Mouse (Mus musculus) kidney, embryonic 16.5 days (tissue): Measurements from ENCODE around the gene Piwil4. TPM values are rescaled to one million over a fixed set of nuclear protein-coding genes. Genes with fewer than 3 reads are reported as not detected.

ENCODE experiments used
- ATAC-seq: fragments of 200-750 bp; cut with Nextera tagmentation; 2 replicates; pipeline ENCODE4 v1.8.0; 2017; ENCODE audit warnings: moderate TSS enrichment; ENCODE audit not compliant: low FRiP score, low TSS enrichment
- H3K27ac ChIP-seq: fragments of 300-500 bp; sonication (generic); 2 replicates; pipeline ENCODE4 v1.5.1; 2014; ENCODE audit warnings: low read length
- H3K27me3 ChIP-seq: fragments of 300-500 bp; sonication (generic); 2 replicates; pipeline ENCODE4 v1.6.1; 2014; ENCODE audit warnings: low read length, control low read depth, mixed read lengths; ENCODE audit not compliant: insufficient read depth
- H3K36me3 ChIP-seq: fragments of 300-500 bp; sonication (generic); 2 replicates; pipeline ENCODE4 v1.6.1; 2014; ENCODE audit warnings: low read length, control low read depth, mixed read lengths; ENCODE audit not compliant: insufficient read depth
- H3K4me1 ChIP-seq: fragments of 300-500 bp; sonication (generic); 2 replicates; pipeline ENCODE4 v1.6.1; 2014; ENCODE audit warnings: low read length, control low read depth, mixed read lengths; ENCODE audit not compliant: insufficient read depth
- H3K4me2 ChIP-seq: fragments of 300-500 bp; sonication (generic); replicated peaks from 2 replicates; pipeline ENCODE4 v1.6.1; 2014; ENCODE audit warnings: low read depth, low read length
- H3K4me3 ChIP-seq: fragments of 300-500 bp; sonication (generic); 2 replicates; pipeline ENCODE4 v1.5.1; 2014; ENCODE audit warnings: mild to moderate bottlenecking, low read length
- H3K9ac ChIP-seq: fragments of 300-500 bp; sonication (generic); replicated peaks from 2 replicates; pipeline ENCODE4 v1.6.1; 2014; ENCODE audit warnings: low read length
- H3K9me3 ChIP-seq: fragments of 300-500 bp; sonication (generic); 2 replicates; pipeline ENCODE4 v1.6.1; 2016; ENCODE audit warnings: low read length, control low read depth
- WGBS: fragments of 180-500 bp; shearing (Covaris S2); extraction: QIAGEN DNeasy Blood & Tissue Kit; methylation state at CpG from one replicate; pipeline ENCODE4 v1.1.7; 2014; 5-methylcytosine and 5-hydroxymethylcytosine counted together
- polyA plus RNA-seq: library from polyadenylated mRNA; unstranded; fragments of >200 nt; fragmentation: Nextera tagmentation; extraction: Ambion mirVana; gene quantifications from 2 replicates; pipeline ENCODE4 v1.2.1, GENCODE M21; 2015

Piwil4 gene
- polyA plus RNA-seq, result 0.30 TPM in 1 of 2 replicates, not detected in the other

DNA sequence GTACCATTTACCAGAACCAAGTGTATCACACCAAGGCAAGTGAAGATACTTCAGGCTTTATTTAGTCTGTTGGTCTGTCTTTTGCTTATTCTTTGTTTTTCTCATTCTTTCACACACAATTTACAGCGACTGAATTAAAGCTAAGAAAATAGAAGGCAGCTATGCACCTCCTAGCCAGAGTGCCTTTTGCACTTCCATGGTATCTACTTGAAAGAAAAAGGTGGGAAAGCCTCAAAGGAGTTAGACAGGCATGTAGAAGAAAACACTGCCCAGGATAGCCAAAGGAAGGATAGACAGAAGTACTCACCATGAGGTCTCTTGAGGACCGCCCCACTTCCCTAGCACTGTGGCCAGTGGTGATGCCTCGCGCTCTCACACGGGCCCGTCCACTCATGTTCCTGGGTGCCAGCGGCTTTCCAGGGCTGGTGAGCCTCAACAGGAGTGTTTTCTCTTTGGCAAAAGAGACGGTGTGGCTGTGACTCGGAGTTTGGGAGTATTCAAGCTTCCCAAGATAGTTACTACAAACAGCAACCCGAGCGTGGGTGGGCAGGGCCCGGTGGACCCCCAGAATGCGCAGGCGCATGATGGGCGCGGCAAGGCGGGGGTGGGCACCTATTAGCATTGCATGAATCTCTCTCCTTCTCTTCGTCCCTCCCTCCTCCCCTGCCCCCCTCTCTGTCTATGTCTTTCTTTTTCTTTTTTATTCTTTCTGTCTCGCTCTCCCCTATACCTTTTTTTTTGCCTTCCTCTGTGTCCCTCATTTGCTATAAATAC is at the start of gene Piwil4:
Gene Piwil4, minus strand, starts transcription at position 583 of the 774 bp plus-strand sequence.
- Histone ChIP-seq H3K4me3 (no peak within 1 kb of the TSS), H3K27me3 (no peaks in the 10 kb centered on the region), H3K4me1 (no peaks in the 10 kb centered on the region), H3K4me2 (no peak within 1 kb of the TSS), H3K36me3 (no peaks in the 10 kb centered on the region), H3K27ac (no peak within 1 kb of the TSS), H3K9me3 (no peaks in the 10 kb centered on the region), H3K9ac (no peak within 1 kb of the TSS)
- WGBS, result 87% methylated on average over 19 of the region's 19 CpGs
- no peak for ATAC-seq

DNA sequence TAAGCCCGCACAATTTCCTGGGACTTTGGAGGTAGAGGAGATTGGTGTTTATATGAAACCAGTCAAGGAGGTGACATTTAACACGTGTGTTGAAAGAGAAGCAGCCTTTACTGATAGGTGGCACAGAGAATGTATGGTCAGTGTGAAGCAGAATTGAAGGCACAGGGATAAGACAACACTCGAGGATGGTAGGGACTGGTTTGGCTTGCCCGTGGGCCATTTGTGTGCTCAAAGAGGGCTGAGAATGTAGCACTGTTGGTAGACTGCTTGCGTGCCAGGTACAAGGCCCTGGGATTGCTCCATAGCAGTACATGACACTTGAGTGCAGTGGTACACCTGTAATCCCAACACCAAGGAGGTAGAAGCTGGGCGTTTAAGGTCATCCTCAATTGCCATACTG is 46.8 kb upstream of the Piwil4 start:
- H3K9me3 ChIP-seq, result no peaks in the 10 kb centered on the region
- no peak overlapping the region for H3K4me3 ChIP-seq
- no peaks in the 10 kb centered on the region for H3K27me3 ChIP-seq
- peaks cover 13% of the 10 kb centered on the region for H3K36me3 ChIP-seq
- no peak for ATAC-seq
- H3K27ac ChIP-seq, result no peak overlapping the region
- no peak overlapping the region for H3K9ac ChIP-seq
- 86% methylated on average over 6 of the region's 6 CpGs for WGBS
- no peak overlapping the region for H3K4me2 ChIP-seq
- 0 out of 2 replicates have a peak, but pooled peaks cover 10% of the 10 kb centered on the region for H3K4me1 ChIP-seq

DNA sequence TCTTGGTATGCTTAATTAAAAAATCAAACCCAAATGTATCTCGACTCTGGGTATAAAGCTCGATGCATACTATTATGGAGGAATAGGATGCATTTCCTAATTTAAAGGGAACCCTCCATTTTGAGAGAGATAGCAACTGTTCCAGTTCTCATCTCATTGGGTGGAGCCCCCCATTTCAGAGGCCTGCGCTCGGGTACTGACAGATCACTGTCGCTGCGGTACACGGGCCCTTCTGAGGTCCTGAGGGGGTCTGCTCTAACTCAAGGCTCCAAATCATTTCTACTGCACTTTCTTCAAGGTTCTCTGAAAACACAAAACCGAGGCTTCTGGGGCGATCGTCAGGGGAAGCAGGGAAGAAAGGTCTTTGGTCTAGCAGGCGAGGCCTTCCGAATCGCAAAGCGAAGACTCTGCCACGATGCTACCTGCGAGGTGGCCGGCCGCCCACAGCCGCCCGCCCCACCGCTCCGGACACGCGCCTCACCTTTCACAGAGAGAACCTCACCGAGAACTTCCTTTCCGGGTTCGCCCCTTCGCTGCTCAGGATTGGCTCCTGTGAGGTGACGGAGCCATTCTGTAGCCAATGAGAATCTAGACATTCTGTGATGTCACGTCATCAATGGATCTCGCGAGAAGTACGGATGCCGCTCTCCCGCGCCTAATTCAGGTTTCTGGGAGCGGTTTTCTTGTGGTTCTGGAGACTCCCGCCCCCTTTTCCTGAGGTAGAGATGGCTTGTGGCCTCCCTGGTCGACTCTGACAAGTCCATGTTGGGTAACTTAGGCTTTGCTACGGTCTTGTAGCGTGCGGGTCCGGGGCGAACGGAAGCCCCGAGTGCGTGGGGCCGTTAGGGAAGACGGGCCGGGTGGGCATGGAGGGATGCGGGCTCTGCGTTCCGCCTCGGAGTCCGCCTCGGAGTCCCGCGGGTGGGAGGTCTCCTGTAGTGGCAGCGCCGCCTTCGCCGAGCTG is 43.8 kb upstream of the Piwil4 start, which contains the start of the genes Mre11a and Ankrd49:
Gene Mre11a, plus strand, starts transcription at position 616 of the 964 bp plus-strand sequence.
Gene Ankrd49, minus strand, starts transcription at position 818 of the 964 bp plus-strand sequence.
- under 1% methylated on average over 62 of the region's 62 CpGs for WGBS
- Histone ChIP-seq H3K27me3 (no peaks in the 10 kb centered on the region), H3K36me3 (peaks cover 25% of the 10 kb centered on the region), H3K9ac (peak within 1 kb of the TSS; percentile 77), H3K4me2 (peak within 1 kb of the TSS; percentile 92), H3K4me3 (peak within 1 kb of the TSS; percentile 63), H3K27ac (peak within 1 kb of the TSS; percentile 93), H3K9me3 (no peaks in the 10 kb centered on the region), H3K4me1 (0 out of 2 replicates have a peak, but pooled peaks cover 10% of the 10 kb centered on the region)
- ATAC-seq, result peak; percentile 100

DNA sequence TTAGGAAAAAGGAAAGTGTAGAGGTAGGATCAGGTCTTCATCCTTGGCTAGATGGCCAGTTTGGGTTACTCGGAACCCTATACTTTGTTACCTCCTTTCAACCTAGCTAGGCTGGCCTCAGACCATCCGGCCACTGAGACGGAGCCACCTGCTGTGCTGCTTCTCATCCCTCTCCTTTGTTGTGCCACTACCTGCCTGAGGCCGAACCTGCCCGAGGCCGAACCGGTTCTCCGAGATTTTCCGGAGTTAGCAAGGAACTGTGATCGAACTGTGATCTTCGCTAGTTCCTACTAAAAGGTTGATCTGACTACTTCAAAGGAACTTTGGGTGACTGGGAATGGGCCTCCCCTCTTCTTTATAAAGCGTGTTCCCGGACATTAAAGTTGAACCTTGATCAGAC is 37.8 kb upstream of the Piwil4 start:
- no peak overlapping the region for H3K4me3 ChIP-seq
- 41% methylated on average over 13 of the region's 13 CpGs for WGBS
- H3K36me3 ChIP-seq, result peaks cover 19% of the 10 kb centered on the region; the same call in 1 of the 2 replicates
- no peaks in the 10 kb centered on the region for H3K9me3 ChIP-seq
- no peak overlapping the region for H3K9ac ChIP-seq
- H3K4me2 ChIP-seq, result no peak overlapping the region
- H3K27ac ChIP-seq, result no peak overlapping the region
- H3K27me3 ChIP-seq, result no peaks in the 10 kb centered on the region
- no peaks in the 10 kb centered on the region for H3K4me1 ChIP-seq
- no peak for ATAC-seq

DNA sequence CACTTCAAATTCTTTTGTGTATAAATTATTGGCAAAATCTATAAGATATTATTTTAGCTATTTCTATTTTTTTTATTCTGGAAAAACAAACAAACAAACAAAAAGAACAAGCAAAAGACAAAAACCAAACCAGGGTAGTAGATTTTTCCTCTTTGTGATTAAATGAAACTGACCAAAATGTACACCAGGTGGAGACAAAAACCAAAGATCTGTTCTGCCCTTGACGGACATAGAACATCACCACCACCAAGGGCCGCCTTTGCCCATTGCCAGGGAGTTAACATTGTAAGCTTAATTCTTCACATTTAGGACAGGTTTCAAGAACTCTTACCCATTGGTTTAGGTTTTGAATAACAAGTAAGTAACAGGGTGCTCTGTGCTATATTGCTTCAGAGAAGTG is 33.3 kb upstream of the Piwil4 start:
- whole genome bisulfite sequencing, result 35% methylated on average over 2 of the region's 2 CpGs
- Histone ChIP-seq H3K4me1 (peaks cover 4% of the 10 kb centered on the region; the same call in 1 of the 2 replicates), H3K27me3 (peaks cover 10% of the 10 kb centered on the region; the same call in 1 of the 2 replicates), H3K27ac (no peak overlapping the region), H3K9ac (no peak overlapping the region), H3K36me3 (no peaks in the 10 kb centered on the region), H3K4me2 (no peak overlapping the region), H3K9me3 (no peaks in the 10 kb centered on the region), H3K4me3 (no peak overlapping the region)
- no peak for ATAC-seq

DNA sequence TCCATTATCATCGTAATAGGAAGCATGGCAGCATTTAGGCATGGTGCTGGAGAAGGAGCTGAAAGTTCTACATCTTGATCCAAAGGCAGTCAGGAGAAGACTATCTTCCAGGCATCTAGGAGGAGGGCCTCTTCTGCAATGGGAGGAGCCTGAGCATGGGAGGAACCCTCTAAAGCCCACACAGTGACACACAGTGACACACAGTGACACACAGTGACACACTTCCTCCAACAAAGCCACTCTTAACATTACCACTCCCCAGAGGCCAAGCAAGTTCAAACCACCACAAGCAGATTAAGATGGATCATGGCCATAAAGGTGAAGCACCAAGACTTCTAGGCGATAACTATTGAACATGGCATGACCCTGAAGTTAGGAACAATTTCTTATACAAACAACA is 31.5 kb upstream of the Piwil4 start:
- no peak for ATAC-seq
- H3K4me3 ChIP-seq, result no peak overlapping the region
- H3K4me2 ChIP-seq, result no peak overlapping the region
- H3K27me3 ChIP-seq, result peaks cover 13% of the 10 kb centered on the region
- WGBS, result 88% methylated on average over 2 of the region's 2 CpGs
- no peaks in the 10 kb centered on the region for H3K36me3 ChIP-seq
- no peak overlapping the region for H3K9ac ChIP-seq
- H3K27ac ChIP-seq, result no peak overlapping the region
- peaks cover 4% of the 10 kb centered on the region; the same call in 1 of the 2 replicates for H3K4me1 ChIP-seq
- H3K9me3 ChIP-seq, result no peaks in the 10 kb centered on the region

DNA sequence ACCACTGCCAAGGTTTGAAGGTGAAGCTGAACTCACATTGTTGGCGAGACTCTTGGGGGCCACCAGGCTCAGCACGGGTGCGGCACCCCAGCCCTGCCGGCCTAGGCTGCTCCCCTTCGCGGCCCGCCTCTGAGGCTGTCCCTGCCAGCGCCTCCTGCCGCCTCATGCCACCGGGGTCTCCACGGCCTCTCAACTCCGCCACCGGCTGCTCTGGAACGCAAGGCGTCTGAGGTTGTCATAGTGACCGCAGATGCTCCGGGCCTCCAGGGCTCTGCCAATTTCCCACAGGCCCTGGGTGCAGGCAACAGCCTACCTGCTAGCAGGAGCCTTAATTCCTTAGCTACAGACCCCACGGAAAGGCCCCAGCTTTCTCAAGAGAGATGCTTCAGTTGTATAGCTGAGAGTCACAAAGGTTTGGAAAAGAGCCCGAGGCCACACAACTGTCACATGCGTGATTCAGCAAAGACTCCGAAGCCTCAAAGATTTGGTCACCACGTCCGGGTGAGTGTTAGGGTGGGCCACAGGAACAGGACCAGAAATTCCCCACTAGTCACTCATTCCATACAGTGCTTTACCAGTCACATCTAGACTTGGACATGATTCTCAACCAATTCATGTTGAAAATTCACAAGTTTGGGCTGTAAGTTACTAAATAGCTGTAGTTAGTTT is 30.4 kb upstream of the Piwil4 start, which contains the start of gene 1700012B09Rik:
Gene 1700012B09Rik, minus strand, starts transcription at position 228 of the 669 bp plus-strand sequence.
- Histone ChIP-seq H3K4me2 (0 out of 2 replicates have a peak within 1 kb of the TSS, but pooled peaks have one; percentile 21), H3K9ac (no peak within 1 kb of the TSS), H3K27me3 (peaks cover 13% of the 10 kb centered on the region), H3K27ac (no peak within 1 kb of the TSS), H3K4me3 (no peak within 1 kb of the TSS), H3K36me3 (no peaks in the 10 kb centered on the region), H3K9me3 (no peaks in the 10 kb centered on the region), H3K4me1 (peaks cover 4% of the 10 kb centered on the region; the same call in 1 of the 2 replicates)
- WGBS, result 21% methylated on average over 23 of the region's 23 CpGs
- peak; percentile 75 for ATAC-seq

DNA sequence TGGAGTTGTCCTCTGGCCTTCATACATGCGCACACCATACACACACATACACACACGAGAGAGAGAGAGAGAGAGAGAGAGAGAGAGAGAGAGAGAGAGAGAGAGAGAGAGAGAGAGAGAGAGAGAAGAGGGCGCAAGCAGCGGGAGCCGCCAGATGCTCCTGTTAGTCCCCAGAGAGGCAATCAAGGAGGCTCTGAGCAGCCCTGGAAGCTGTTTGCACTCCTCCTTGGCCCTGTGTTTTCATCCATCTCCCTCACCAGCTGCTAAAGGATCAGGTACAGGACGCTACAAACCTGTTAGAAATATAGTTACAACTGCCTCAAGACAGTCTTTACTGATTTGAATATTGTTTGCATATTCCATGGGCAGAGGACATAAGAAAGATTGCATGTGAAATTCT is 29.3 kb upstream of the Piwil4 start:
- WGBS, result 63% methylated on average over 5 of the region's 6 CpGs
- ATAC-seq, result no peak

DNA sequence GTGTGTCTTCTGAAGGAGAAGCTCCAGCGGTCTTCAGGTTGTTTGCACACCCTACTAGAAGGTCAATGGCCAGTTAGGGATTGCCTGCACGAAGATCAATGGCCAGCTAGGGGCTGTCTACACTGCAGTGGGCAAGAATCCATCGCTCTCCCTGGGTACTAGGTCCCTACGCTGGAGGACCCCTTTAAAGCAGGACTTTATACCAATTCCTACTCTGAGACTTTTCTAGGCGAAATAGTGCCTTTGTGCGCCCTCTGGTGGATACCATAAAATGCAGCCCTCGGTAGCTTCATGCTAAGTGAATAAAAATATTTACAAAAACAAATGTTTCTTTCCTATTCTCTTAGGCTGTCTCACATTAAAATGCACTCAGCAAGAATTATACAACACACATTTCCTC is 24.2 kb upstream of the Piwil4 start:
- H3K4me2 ChIP-seq, result no peak overlapping the region
- peaks cover 3% of the 10 kb centered on the region; the same call in 1 of the 2 replicates for H3K27me3 ChIP-seq
- no peaks in the 10 kb centered on the region for H3K4me1 ChIP-seq
- no peaks in the 10 kb centered on the region for H3K36me3 ChIP-seq
- no peaks in the 10 kb centered on the region for H3K9me3 ChIP-seq
- no peak for ATAC-seq
- no peak overlapping the region for H3K4me3 ChIP-seq
- H3K27ac ChIP-seq, result no peak overlapping the region
- no peak overlapping the region for H3K9ac ChIP-seq
- WGBS, result 22% methylated on average over 7 of the region's 7 CpGs

More for the DNA sequence above, 29.3 kb upstream of the Piwil4 start:
- Histone ChIP-seq H3K27me3 (peaks cover 13% of the 10 kb centered on the region), H3K36me3 (no peaks in the 10 kb centered on the region), H3K4me3 (no peak overlapping the region), H3K4me1 (peaks cover 4% of the 10 kb centered on the region; the same call in 1 of the 2 replicates), H3K9ac (no peak overlapping the region), H3K27ac (no peak overlapping the region), H3K4me2 (no peak overlapping the region), H3K9me3 (no peaks in the 10 kb centered on the region)
